8 mouse cellular contexts compared by ENCODE assay signal in genomic region chr2:167071641-167072601, GRCm38 (mm10). TPM values are rescaled to one million over a fixed set of nuclear protein-coding genes. Genes with fewer than 3 reads are reported as not detected.
A peak's percentile ranks its signal among the peaks of the same experiment; 100 is the strongest.
DNase-seq lines count a peak whose midpoint lies in the region; ATAC-seq lines count a peak whose summit lies in the region.

No protein-coding gene starts in this region.

- H3K27ac ChIP-seq in hindbrain, embryonic 15.5 days (replicated peaks) = peak overlapping the region; percentile 84

- peak overlapping the region; percentile 72 for H3K4me2 ChIP-seq in hindbrain, embryonic 15.5 days

- peaks cover 4% of the 10 kb centered on the region for H3K36me3 ChIP-seq in hindbrain, embryonic 15.5 days

- DNase-seq in T-cell, adult 2 months (ENCODE audit: low spot score) = peak; percentile 90
- peak; percentile 93 for DNase-seq in cerebellum, postnatal 36 days
- peak; percentile 97 to 99 for DNase-seq in frontal cortex, postnatal 36 days (ENCODE audit: low spot score in 2 of 2)
- DNase-seq in layer of hippocampus, postnatal 36 days = peak; percentile 94 to 97
- peak; percentile 92 for DNase-seq in lung, postnatal 25 days (ENCODE audit: low spot score)
- DNase-seq in retina, adult 2 months (ENCODE audit: low read depth, low spot score) = peak; percentile 90
- DNase-seq in thymus, postnatal 25 days = peak; percentile 90

- peaks cover 13% of the 10 kb centered on the region for H3K4me1 ChIP-seq in hindbrain, embryonic 15.5 days (replicated peaks)

- peak overlapping the region; percentile 51 for H3K9ac ChIP-seq in hindbrain, embryonic 15.5 days

- no peaks in the 10 kb centered on the region for H3K27me3 ChIP-seq in hindbrain, embryonic 15.5 days

- H3K9me3 ChIP-seq in hindbrain, embryonic 15.5 days = no peaks in the 10 kb centered on the region

- peak overlapping the region; percentile 52 for H3K4me3 ChIP-seq in hindbrain, embryonic 15.5 days

- WGBS in hindbrain, embryonic 15.5 days = 8% methylated on average over 22 of the region's 22 CpGs

- ATAC-seq in hindbrain, embryonic 15.5 days (ENCODE audit: low FRiP score, low read depth) = peak; percentile 98

RNA-seq across cellular contexts. Expression of gene Znfx1, which starts 9.1 kb away (rescaled TPM):
- 8.0 and 9.7 TPM in 2 replicates for polyA plus RNA-seq in hindbrain, embryonic 15.5 days (2015; fragmentation: Nextera tagmentation; extraction: Ambion mirVana)
- total RNA-seq in layer of hippocampus, postnatal 36 days (2021) = 10 to 100 TPM; 42.7 to 49.1 TPM

RNA-seq across cellular contexts. Expression of gene Ddx27, which starts 56.9 kb away (rescaled TPM):
- polyA plus RNA-seq in hindbrain, embryonic 15.5 days (2015; fragmentation: Nextera tagmentation; extraction: Ambion mirVana) = 35.4 and 38.0 TPM in 2 replicates
- 10 to 100 TPM; 28.6 to 34.2 TPM for total RNA-seq in layer of hippocampus, postnatal 36 days (2021)

Comparison
In these comparisons a context has a peak if more than half of its experiments do, and no peak if none do; other contexts are left out.
1. Peak in every context shown above with its lines: DNase-seq, ATAC-seq, H3K4me3 ChIP-seq and H3K27ac ChIP-seq.